8 mouse cellular contexts compared by ENCODE assay signal in the genomic region with DNA sequence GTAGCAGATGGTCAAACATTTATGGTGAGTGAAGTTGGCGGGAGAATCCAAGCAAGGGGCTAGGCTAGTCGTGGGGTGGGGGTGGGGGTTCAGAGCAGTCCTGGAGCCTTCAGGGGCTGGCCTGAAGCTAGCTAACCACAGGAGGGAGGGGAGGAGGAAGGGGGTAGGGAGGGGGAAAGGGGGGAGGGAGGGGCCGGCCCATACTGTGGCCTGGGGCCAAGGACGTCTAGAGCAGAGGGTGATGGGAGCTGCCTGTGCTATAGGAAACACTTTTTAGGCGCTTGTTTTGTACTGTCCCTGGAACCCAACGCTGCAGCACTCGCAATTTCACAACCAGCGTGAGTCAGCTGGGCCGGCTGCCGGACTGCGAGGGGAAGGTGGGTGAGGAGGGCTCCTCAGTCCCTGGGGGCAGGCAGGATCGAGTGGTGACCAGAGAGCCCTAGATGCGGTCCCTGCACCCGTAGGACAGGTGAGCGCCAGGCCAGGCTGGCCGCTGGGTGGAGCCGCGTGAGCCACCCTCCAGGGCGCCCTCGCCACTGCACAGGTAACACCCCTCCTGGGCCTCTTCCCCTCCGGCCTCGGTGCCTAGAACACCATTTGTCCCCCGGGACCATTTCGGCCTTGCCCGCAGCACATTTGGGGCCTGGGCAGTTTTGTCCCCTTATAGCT. TPM values are rescaled to one million over a fixed set of nuclear protein-coding genes. Genes with fewer than 3 reads are reported as not detected.
DNase-seq lines count a peak whose midpoint lies in the region; ATAC-seq lines count a peak whose summit lies in the region.

No protein-coding gene starts in this region.

- H3K9me3 ChIP-seq in embryonic facial prominence, embryonic 10.5 days: no peaks in the 10 kb centered on the region
- no peaks in the 10 kb centered on the region for H3K9me3 ChIP-seq in liver, embryonic 12.5 days (replicated peaks)

- H3K27me3 ChIP-seq in embryonic facial prominence, embryonic 10.5 days (replicated peaks; ENCODE audit: low read depth, poor library complexity, severe bottlenecking): peaks cover 43% of the 10 kb centered on the region
- no peaks in the 10 kb centered on the region; the same call in 1 of the 2 replicates for H3K27me3 ChIP-seq in liver, embryonic 12.5 days (replicated peaks)

- peaks cover 5% of the 10 kb centered on the region; the same call in 1 of the 2 replicates for H3K4me1 ChIP-seq in embryonic facial prominence, embryonic 10.5 days
- peaks cover 12% of the 10 kb centered on the region; the same call in 1 of the 2 replicates for H3K4me1 ChIP-seq in liver, embryonic 12.5 days

- peak overlapping the region; percentile 70 for H3K9ac ChIP-seq in liver, embryonic 12.5 days

- WGBS in embryonic facial prominence, embryonic 10.5 days: 15% methylated on average over 25 of the region's 25 CpGs
- 9% methylated on average over 25 of the region's 25 CpGs for WGBS in liver, embryonic 12.5 days (ENCODE audit: insufficient replicate concordance)

- peak overlapping the region; percentile 71 for H3K4me3 ChIP-seq in embryonic facial prominence, embryonic 10.5 days
- H3K4me3 ChIP-seq in liver, embryonic 12.5 days: peak overlapping the region; percentile 62

- ATAC-seq in liver, embryonic 12.5 days: peak; percentile 79
- peak; percentile 49; the same call in 1 of the 2 replicates for ATAC-seq in monocyte, adult 5-6 weeks (replicated peaks; ENCODE audit: insufficient number of reproducible peaks, low FRiP score, low TSS enrichment, poor library complexity, severe bottlenecking)

- DNase-seq in 3T3-L1 (ENCODE audit: low read depth, low spot score): peak; percentile 77
- peak; percentile 64 to 86 for DNase-seq in adrenal gland, adult (ENCODE audit: inconsistent age in 2 of 2, low spot score in 1 of 2)
- DNase-seq in embryonic facial prominence, embryonic 10.5 days (ENCODE audit: low spot score): peak; percentile 79
- DNase-seq in heart, adult 9 months (ENCODE audit: low spot score in 2 of 2): peak; percentile 21 to 28
- DNase-seq in kidney, adult 8-10 months: peak; percentile 33 to 38
- DNase-seq in spleen, postnatal 36 days (ENCODE audit: low spot score in 2 of 2): peak; percentile 41

- no peaks in the 10 kb centered on the region for H3K36me3 ChIP-seq in embryonic facial prominence, embryonic 10.5 days (replicated peaks)
- H3K36me3 ChIP-seq in liver, embryonic 12.5 days: no peaks in the 10 kb centered on the region

- peak overlapping the region; percentile 84 for H3K27ac ChIP-seq in embryonic facial prominence, embryonic 10.5 days (replicated peaks)
- H3K27ac ChIP-seq in liver, embryonic 12.5 days: peak overlapping the region; percentile 78

- H3K4me2 ChIP-seq in liver, embryonic 12.5 days: peak overlapping the region; percentile 81

RNA-seq across cellular contexts. Expression of a gene that starts 0.5 kb away (rescaled TPM):
- 69.2 and 77.9 TPM in 2 replicates for polyA plus RNA-seq in embryonic facial prominence, embryonic 10.5 days (2016; fragmentation: Nextera tagmentation; extraction: Ambion mirVana)
- 47.0 and 54.7 TPM in 2 replicates for polyA plus RNA-seq in liver, embryonic 12.5 days (2016; fragmentation: Nextera tagmentation; extraction: Ambion mirVana)
- 94.2 to 133 TPM (median 113 TPM) in 3 replicates for total RNA-seq in monocyte, adult 5-6 weeks (2017)

RNA-seq across cellular contexts. Expression of a gene that starts 13.3 kb away (rescaled TPM):
- 24.9 and 28.6 TPM in 2 replicates for polyA plus RNA-seq in embryonic facial prominence, embryonic 10.5 days (2016; fragmentation: Nextera tagmentation; extraction: Ambion mirVana)
- polyA plus RNA-seq in liver, embryonic 12.5 days (2016; fragmentation: Nextera tagmentation; extraction: Ambion mirVana): 18.4 and 19.0 TPM in 2 replicates
- total RNA-seq in monocyte, adult 5-6 weeks (2017): 116 to 144 TPM (median 135 TPM) in 3 replicates

Comparison
In these comparisons a context has a peak if more than half of its experiments do, and no peak if none do; other contexts are left out.
1. Peak in every context shown above with its lines: DNase-seq, ATAC-seq, H3K4me3 ChIP-seq and H3K27ac ChIP-seq.
2. DNase-seq: peak in every context shown above with its lines; median percentile 79 in embryonic facial prominence, embryonic 10.5 days; 77 in 3T3-L1; 75 in adrenal gland, adult; 41 in spleen, postnatal 36 days; 36 in kidney, adult 8-10 months; 24 in heart, adult 9 months.